Mouse (Mus musculus) hindbrain, postnatal 0 days (tissue): ENCODE measurements around the gene Med8. TPM values are rescaled to one million over a fixed set of nuclear protein-coding genes. Genes with fewer than 3 reads are reported as not detected.

ENCODE experiments used
- ATAC-seq: fragments of 200-750 bp; cut with Nextera tagmentation; 2 replicates; pipeline ENCODE4 v1.8.0; 2017; ENCODE audit warnings: mild to moderate bottlenecking, moderate TSS enrichment, moderate library complexity
- DNase-seq: peaks from one replicate; pipeline ENCODE4 v3.0.0-alpha.2; 2015; ENCODE audit warnings: low spot score
- H3K27ac ChIP-seq: fragments of 300-500 bp; sonication (generic); 2 replicates; pipeline ENCODE4 v1.5.1; 2014; ENCODE audit warnings: mild to moderate bottlenecking
- H3K27me3 ChIP-seq: fragments of 300-500 bp; sonication (generic); 2 replicates; pipeline ENCODE4 v1.6.1; 2014; ENCODE audit warnings: low read length, mixed read lengths; ENCODE audit not compliant: insufficient read depth
- H3K36me3 ChIP-seq: fragments of 300-500 bp; sonication (generic); 2 replicates; pipeline ENCODE4 v1.6.1; 2014; ENCODE audit warnings: low read length, mixed read lengths; ENCODE audit not compliant: insufficient read depth
- H3K4me1 ChIP-seq: fragments of 300-500 bp; sonication (generic); 2 replicates; pipeline ENCODE4 v1.6.1; 2014; ENCODE audit warnings: antibody characterized with exemption, low read length, mixed read lengths; ENCODE audit not compliant: insufficient read depth
- H3K4me2 ChIP-seq: fragments of 300-500 bp; sonication (generic); 2 replicates; pipeline ENCODE4 v1.6.1; 2014; ENCODE audit warnings: low read depth, mild to moderate bottlenecking, low read length, moderate library complexity, mixed read lengths
- H3K4me3 ChIP-seq: fragments of 300-500 bp; sonication (generic); 2 replicates; pipeline ENCODE4 v1.5.1; 2014; ENCODE audit warnings: low read length
- H3K9ac ChIP-seq: fragments of 300-500 bp; sonication (generic); replicated peaks from 2 replicates; pipeline ENCODE4 v1.6.1; 2014; ENCODE audit warnings: mild to moderate bottlenecking, low read length, moderate library complexity, mixed read lengths
- H3K9me3 ChIP-seq: fragments of 300-500 bp; sonication (generic); 2 replicates; pipeline ENCODE4 v1.6.1; 2016; ENCODE audit warnings: low read length, mixed read lengths
- CTCF ChIP-seq: IDR thresholded peaks from 2 replicates; pipeline ENCODE4 v1.5.1; 2016; ENCODE audit warnings: antibody characterized with exemption, control low read depth, low read depth
- WGBS: fragments of 180-500 bp; shearing (Covaris S2); extraction: QIAGEN DNeasy Blood & Tissue Kit; methylation state at CpG from one replicate; pipeline ENCODE4 v1.1.7; 2014; 5-methylcytosine and 5-hydroxymethylcytosine counted together
- polyA plus RNA-seq: library from polyadenylated mRNA; unstranded; fragments of >200 nt; fragmentation: Nextera tagmentation; extraction: Ambion mirVana; gene quantifications from 2 replicates; pipeline ENCODE4 v1.2.1, GENCODE M21; 2015
- total RNA-seq: library from RNA; depleted of rRNA; stranded (reverse); fragments of >200 nt; gene quantifications from 2 replicates; pipeline ENCODE4 v1.2.3, GENCODE M21; 2014

Gene Med8
- total and polyA plus RNA-seq, 2 experiments from 2014 or later = 48.8 to 100 TPM

GRCm38 (mm10) chr4:118432332-118432731 lies 23.2 kb downstream of the Med8 start:
- no peak overlapping the region for H3K4me2 ChIP-seq
- TF ChIP-seq CTCF = no peak
- no peak for DNase-seq
- H3K4me1 ChIP-seq = peaks cover 14% of the 10 kb centered on the region
- ATAC-seq = no peak
- no peaks in the 10 kb centered on the region for H3K9me3 ChIP-seq
- WGBS = 39% methylated on average over 8 of the region's 8 CpGs
- no peak overlapping the region for H3K4me3 ChIP-seq
- H3K36me3 ChIP-seq = peaks cover 12% of the 10 kb centered on the region
- no peak overlapping the region for H3K9ac ChIP-seq
- no peaks in the 10 kb centered on the region for H3K27me3 ChIP-seq
- no peak overlapping the region for H3K27ac ChIP-seq

- peak within 1 kb of the TSS; percentile 50 for H3K4me3 ChIP-seq
- TF ChIP-seq CTCF = peak; percentile 16; the same call in 1 of the 2 replicates
These were observed 27.9 kb downstream of the Med8 start, which contains the start of gene Cdc20 for GRCm38 (mm10) chr4:118436820-118437603. Cdc20 (minus strand) TSS chr4:118437352.

GRCm38 (mm10) chr4:118437829-118438253 lies 28.7 kb downstream of the Med8 start:
- TF ChIP-seq CTCF = no peak
- H3K27ac ChIP-seq = peak overlapping the region; percentile 80
- H3K36me3 ChIP-seq = no peaks in the 10 kb centered on the region
- ATAC-seq (peak; percentile 34; the same call in 1 of the 2 replicates), DNase-seq (peak; percentile 60)
- H3K4me2 ChIP-seq = peak overlapping the region; percentile 91
- peaks cover 4% of the 10 kb centered on the region for H3K4me1 ChIP-seq
- H3K9me3 ChIP-seq = no peaks in the 10 kb centered on the region
- WGBS = 6% methylated on average over 12 of the region's 12 CpGs
- H3K27me3 ChIP-seq = no peaks in the 10 kb centered on the region
- H3K9ac ChIP-seq = peak overlapping the region; percentile 67
- peak overlapping the region; percentile 50 for H3K4me3 ChIP-seq

More at GRCm38 (mm10) chr4:118436820-118437603, 27.9 kb downstream of the Med8 start, which contains the start of gene Cdc20:
- Histone ChIP-seq H3K4me1 (peaks cover 4% of the 10 kb centered on the region), H3K9ac (peak within 1 kb of the TSS; percentile 67), H3K9me3 (no peaks in the 10 kb centered on the region), H3K27ac (peak within 1 kb of the TSS; percentile 80), H3K36me3 (peaks cover 3% of the 10 kb centered on the region; the same call in 1 of the 2 replicates), H3K4me2 (peak within 1 kb of the TSS; percentile 91), H3K27me3 (no peaks in the 10 kb centered on the region)
- WGBS = under 1% methylated on average over 67 of the region's 67 CpGs
- ATAC-seq (peak; percentile 98), DNase-seq (peak; percentile 98)

- Histone ChIP-seq H3K9me3 (no peaks in the 10 kb centered on the region), H3K27ac (no peak overlapping the region), H3K4me3 (no peak overlapping the region), H3K27me3 (no peaks in the 10 kb centered on the region), H3K36me3 (no peaks in the 10 kb centered on the region), H3K4me2 (no peak overlapping the region), H3K9ac (no peak overlapping the region), H3K4me1 (peaks cover 12% of the 10 kb centered on the region; the same call in 1 of the 2 replicates)
- 82% methylated on average over 10 of the region's 10 CpGs for WGBS
- ATAC-seq = no peak
- TF ChIP-seq CTCF = no peak
- no peak for DNase-seq
These were observed 36.0 kb downstream of the Med8 start for GRCm38 (mm10) chr4:118445088-118445487.

GRCm38 (mm10) chr4:118445781-118446414 lies 36.8 kb downstream of the Med8 start:
- H3K9me3 ChIP-seq = no peaks in the 10 kb centered on the region
- peaks cover 12% of the 10 kb centered on the region; the same call in 1 of the 2 replicates for H3K4me1 ChIP-seq
- peak; percentile 24 for TF ChIP-seq CTCF
- DNase-seq (peak; percentile 17), ATAC-seq (peak; percentile 76)
- 24% methylated on average over 18 of the region's 18 CpGs for WGBS
- peak overlapping the region; percentile 35 for H3K4me3 ChIP-seq
- H3K27ac ChIP-seq = peak overlapping the region; percentile 41
- peak overlapping the region; percentile 28; the same call in 1 of the 2 replicates for H3K9ac ChIP-seq
- H3K4me2 ChIP-seq = peak overlapping the region; percentile 80
- no peaks in the 10 kb centered on the region for H3K36me3 ChIP-seq
- H3K27me3 ChIP-seq = no peaks in the 10 kb centered on the region

- H3K9me3 ChIP-seq = no peaks in the 10 kb centered on the region
- DNase-seq = peak; percentile 43
- ATAC-seq = peak; percentile 68
- peak overlapping the region; percentile 80 for H3K4me2 ChIP-seq
- H3K9ac ChIP-seq = peak overlapping the region; percentile 28; the same call in 1 of the 2 replicates
- peak; percentile 22; the same call in 1 of the 2 replicates for TF ChIP-seq CTCF
- 16% methylated on average over 24 of the region's 24 CpGs for WGBS
- no peaks in the 10 kb centered on the region for H3K27me3 ChIP-seq
- H3K36me3 ChIP-seq = no peaks in the 10 kb centered on the region
- peaks cover 12% of the 10 kb centered on the region; the same call in 1 of the 2 replicates for H3K4me1 ChIP-seq
- peak overlapping the region; percentile 35 for H3K4me3 ChIP-seq
- H3K27ac ChIP-seq = peak overlapping the region; percentile 41
These were observed 37.4 kb downstream of the Med8 start for GRCm38 (mm10) chr4:118446415-118447153.
